In genomic region chr7:112389611-112390251, GRCm38 (mm10) we compare ENCODE assay signal across 9 mouse cellular contexts. TPM values are rescaled to one million over a fixed set of nuclear protein-coding genes. Genes with fewer than 3 reads are reported as not detected.
DNase-seq lines count a peak whose midpoint lies in the region; ATAC-seq and TF ChIP-seq lines count a peak whose summit lies in the region.
"Had no signal": no experiment of that assay in that cellular context is flagged by ENCODE, and none has a peak within 500 bp of the region (broad histone marks: within the 10 kb centered on the region; RNA-seq: fewer than 3 reads in every experiment).

No protein-coding gene starts in this region.

- TF ChIP-seq CTCF in heart, adult 2 months (IDR thresholded peaks at IDR 0.05) = no peak

- peaks cover 30% of the 10 kb centered on the region for H3K4me1 ChIP-seq in heart, embryonic 15.5 days (replicated peaks)
- H3K4me1 ChIP-seq in heart, adult 2 months (ENCODE audit: control insufficient read depth, insufficient read depth, low read length) = no peaks in the 10 kb centered on the region; the same call in none of the 2 replicates
- H3K4me1 ChIP-seq in embryonic facial prominence, embryonic 13.5 days = peaks cover 59% of the 10 kb centered on the region
- H3K4me1 ChIP-seq in intestine, embryonic 14.5 days (replicated peaks; ENCODE audit: control insufficient read depth, insufficient read depth, low read length) = peaks cover 26% of the 10 kb centered on the region
- peaks cover 26% of the 10 kb centered on the region for H3K4me1 ChIP-seq in midbrain, embryonic 16.5 days (ENCODE audit: control insufficient read depth, insufficient read depth, low read length)

- H3K4me2 ChIP-seq in heart, embryonic 15.5 days = no peak overlapping the region
- H3K4me2 ChIP-seq in embryonic facial prominence, embryonic 13.5 days = peak overlapping the region; percentile 46
- no peak overlapping the region for H3K4me2 ChIP-seq in intestine, embryonic 14.5 days (ENCODE audit: low read length)
- H3K4me2 ChIP-seq in midbrain, embryonic 16.5 days (ENCODE audit: low read length) = no peak overlapping the region

- TF ChIP-seq EP300 in heart, adult 2 months (IDR thresholded peaks at IDR 0.05; ENCODE audit: insufficient read depth, low read depth, low read length) = no peak

- no peak for ATAC-seq in heart, embryonic 15.5 days (replicated peaks; ENCODE audit: insufficient number of reproducible peaks, insufficient read depth, low FRiP score, low read depth)
- peak; percentile 11; the same call in 1 of the 2 replicates for ATAC-seq in embryonic facial prominence, embryonic 13.5 days (ENCODE audit: insufficient number of reproducible peaks, insufficient read depth, low FRiP score, low TSS enrichment, low read depth)
- no peak for ATAC-seq in intestine, embryonic 14.5 days (replicated peaks; ENCODE audit: low FRiP score, low TSS enrichment, low read depth)
- ATAC-seq in midbrain, embryonic 16.5 days = peak; percentile 56; the same call in 1 of the 2 replicates
- ATAC-seq in erythroid progenitor cell, adult 5-6 weeks (replicated peaks; ENCODE audit: low FRiP score, poor library complexity, severe bottlenecking) = no peak
- ATAC-seq: inflammation-experienced regulatory T-cells, adult 6 months had no signal

- no peak overlapping the region for H3K4me3 ChIP-seq in heart, embryonic 15.5 days
- no peak overlapping the region for H3K4me3 ChIP-seq in heart, adult 2 months
- no peak overlapping the region for H3K4me3 ChIP-seq in embryonic facial prominence, embryonic 13.5 days
- H3K4me3 ChIP-seq in intestine, embryonic 14.5 days (ENCODE audit: low read depth, low read length) = no peak overlapping the region
- no peak overlapping the region for H3K4me3 ChIP-seq in midbrain, embryonic 16.5 days (ENCODE audit: low read depth, low read length)

- intact Hi-C loops in heart, adult 2 months (cut with DNase I) = loop anchor here (10.0 kb wide), 1 partner anchor 155 kb away; no protein-coding TSS in a partner anchor

- no peaks in the 10 kb centered on the region for H3K79me2 ChIP-seq in heart, adult 2 months (replicated peaks; ENCODE audit: control insufficient read depth, insufficient read depth, low read length)

- peak overlapping the region; percentile 37; the same call in 1 of the 2 replicates for H3K27ac ChIP-seq in heart, embryonic 15.5 days
- H3K27ac ChIP-seq in heart, adult 2 months = no peak overlapping the region
- H3K27ac ChIP-seq in embryonic facial prominence, embryonic 13.5 days = peak overlapping the region; percentile 90
- peak overlapping the region; percentile 75 for H3K27ac ChIP-seq in intestine, embryonic 14.5 days (ENCODE audit: low read depth)
- H3K27ac ChIP-seq in midbrain, embryonic 16.5 days (ENCODE audit: low read length) = peak overlapping the region; percentile 44

- no peak overlapping the region for H3K9ac ChIP-seq in heart, embryonic 15.5 days
- H3K9ac ChIP-seq in heart, adult 2 months (ENCODE audit: low read depth, low read length) = no peak overlapping the region
- no peak overlapping the region for H3K9ac ChIP-seq in embryonic facial prominence, embryonic 13.5 days
- no peak overlapping the region for H3K9ac ChIP-seq in intestine, embryonic 14.5 days (ENCODE audit: low read length)
- no peak overlapping the region for H3K9ac ChIP-seq in midbrain, embryonic 16.5 days (ENCODE audit: low read depth, low read length)

- TF ChIP-seq POLR2A in heart, adult 2 months (IDR thresholded peaks at IDR 0.05; ENCODE audit: insufficient read depth, low read depth, low read length) = no peak

- no peaks in the 10 kb centered on the region for H3K27me3 ChIP-seq in heart, embryonic 15.5 days
- no peaks in the 10 kb centered on the region for H3K27me3 ChIP-seq in heart, adult 2 months (ENCODE audit: control insufficient read depth, insufficient read depth, low read length)
- no peaks in the 10 kb centered on the region for H3K27me3 ChIP-seq in embryonic facial prominence, embryonic 13.5 days
- no peaks in the 10 kb centered on the region for H3K27me3 ChIP-seq in intestine, embryonic 14.5 days (replicated peaks; ENCODE audit: control insufficient read depth, insufficient read depth, low read length)
- no peaks in the 10 kb centered on the region for H3K27me3 ChIP-seq in midbrain, embryonic 16.5 days (ENCODE audit: control insufficient read depth, insufficient read depth, low read depth, low read length)

- 50% methylated on average over 6 of the region's 6 CpGs for WGBS in heart, embryonic 15.5 days
- WGBS in heart, adult 2 months = 61% methylated on average over 6 of the region's 6 CpGs
- WGBS in embryonic facial prominence, embryonic 13.5 days = 12% methylated on average over 6 of the region's 6 CpGs
- 39% methylated on average over 6 of the region's 6 CpGs for WGBS in intestine, embryonic 14.5 days
- 32% methylated on average over 6 of the region's 6 CpGs for WGBS in midbrain, embryonic 16.5 days

- no peaks in the 10 kb centered on the region for H3K9me3 ChIP-seq in heart, embryonic 15.5 days (replicated peaks)
- no peaks in the 10 kb centered on the region for H3K9me3 ChIP-seq in embryonic facial prominence, embryonic 13.5 days
- H3K9me3 ChIP-seq in intestine, embryonic 14.5 days (ENCODE audit: control insufficient read depth, low read length) = no peaks in the 10 kb centered on the region
- H3K9me3 ChIP-seq in midbrain, embryonic 16.5 days (replicated peaks; ENCODE audit: control insufficient read depth, low read length, poor library complexity, severe bottlenecking) = no peaks in the 10 kb centered on the region

- DNase-seq in heart, adult 2 months = no peak
- no peak for DNase-seq in intestine, embryonic 14.5 days (ENCODE audit: low spot score)
- no peak for DNase-seq in layer of hippocampus, postnatal 25 days (ENCODE audit: extremely low spot score in 1 of 2, low spot score in 1 of 2)
- no peak for DNase-seq in adrenal gland, adult 18-20 months (ENCODE audit: low spot score in 2 of 2)

- H3K36me3 ChIP-seq in heart, embryonic 15.5 days = no peaks in the 10 kb centered on the region
- no peaks in the 10 kb centered on the region for H3K36me3 ChIP-seq in heart, adult 2 months (ENCODE audit: control insufficient read depth, insufficient read depth, low read length)
- no peaks in the 10 kb centered on the region for H3K36me3 ChIP-seq in embryonic facial prominence, embryonic 13.5 days
- no peaks in the 10 kb centered on the region for H3K36me3 ChIP-seq in intestine, embryonic 14.5 days (ENCODE audit: control insufficient read depth, insufficient read depth, low read length)
- H3K36me3 ChIP-seq in midbrain, embryonic 16.5 days (ENCODE audit: control insufficient read depth, insufficient read depth, low read length) = no peaks in the 10 kb centered on the region

RNA-seq across cellular contexts. Expression of gene Parva, which starts 37.6 kb away (rescaled TPM):
- polyA plus RNA-seq in heart, embryonic 15.5 days (2015; fragmentation: Nextera tagmentation; extraction: Ambion mirVana) = 74.6 and 83.2 TPM in 2 replicates
- total RNA-seq in heart, adult 2 months (2021) = 10 to 100 TPM; 44.3 to 45.5 TPM
- polyA plus RNA-seq in heart, adult 2 months (2012; rRNA removed) = 30.7 and 43.5 TPM in 2 replicates
- 89.1 and 104 TPM in 2 replicates for polyA plus RNA-seq in embryonic facial prominence, embryonic 13.5 days (2015; fragmentation: Nextera tagmentation; extraction: Ambion mirVana)
- polyA plus RNA-seq in intestine, embryonic 14.5 days (2014; fragmentation: Nextera tagmentation; extraction: Ambion mirVana) = 102 and 114 TPM in 2 replicates
- 24.5 and 24.9 TPM in 2 replicates for polyA plus RNA-seq in midbrain, embryonic 16.5 days (2015; fragmentation: Nextera tagmentation; extraction: Ambion mirVana)
- total RNA-seq in layer of hippocampus, postnatal 25 days (2021) = 10 to 100 TPM; 47.7 to 49.8 TPM
- 10 to 100 TPM; 81.0 to 83.7 TPM for total RNA-seq in adrenal gland, adult 18-20 months (2021)
- total RNA-seq in erythroid progenitor cell, adult 5-6 weeks (2015; ENCODE audit: low replicate concordance) = 0.84 TPM in 1 of 2 replicates, not detected in the other
- total RNA-seq in erythroid progenitor cell, adult 5-6 weeks (2017; ENCODE audit: low replicate concordance) = not detected in 2 replicates
- polyA plus RNA-seq: inflammation-experienced regulatory T-cells, adult 6 months had no signal

Comparison
In these comparisons a context has a peak if more than half of its experiments do, and no peak if none do; other contexts are left out.
1. ATAC-seq: peak in embryonic facial prominence, embryonic 13.5 days (single experiment) and midbrain, embryonic 16.5 days (single experiment); none in heart, embryonic 15.5 days (single experiment), intestine, embryonic 14.5 days (single experiment) and erythroid progenitor cell, adult 5-6 weeks (single experiment).